Mouse (Mus musculus): Measurements from ENCODE around the gene Mapk8ip2. TPM values are rescaled to one million over a fixed set of nuclear protein-coding genes. Genes with fewer than 3 reads are reported as not detected.

Gene Mapk8ip2
- polyA plus RNA-seq (2016; fragmentation: Nextera tagmentation; extraction: Ambion mirVana): 2.0 and 2.1 TPM in 2 replicates

- H3K9ac ChIP-seq (replicated peaks): 0 out of 2 replicates have a peak within 1 kb of the TSS, but pooled peaks have one; percentile 18
- ATAC-seq (ENCODE audit: insufficient number of reproducible peaks, insufficient read depth, low FRiP score, low TSS enrichment, low read depth): no peak
These were observed at the start of gene Mapk8ip2 for GRCm38 (mm10) chr15:89453865-89454478. Gene Mapk8ip2 (plus strand): TSS chr15:89453913.

GRCm38 (mm10) chr15:89404831-89405623, 48.7 kb upstream of the Mapk8ip2 start:
- no peak overlapping the region for H3K27ac ChIP-seq
- no peak overlapping the region for H3K9ac ChIP-seq (replicated peaks)
- no peak for ATAC-seq (ENCODE audit: insufficient number of reproducible peaks, insufficient read depth, low FRiP score, low TSS enrichment, low read depth)
- H3K4me2 ChIP-seq: no peak overlapping the region
- no peaks in the 10 kb centered on the region for H3K27me3 ChIP-seq
- no peaks in the 10 kb centered on the region for H3K4me1 ChIP-seq (replicated peaks)
- WGBS: 79% methylated on average over 10 of the region's 10 CpGs
- H3K36me3 ChIP-seq: no peaks in the 10 kb centered on the region
- no peak overlapping the region for H3K4me3 ChIP-seq (replicated peaks)
- peaks cover 16% of the 10 kb centered on the region for H3K9me3 ChIP-seq

More at GRCm38 (mm10) chr15:89453865-89454478, at the start of gene Mapk8ip2:
- no peak within 1 kb of the TSS for H3K27ac ChIP-seq
- peaks cover 14% of the 10 kb centered on the region for H3K4me1 ChIP-seq (replicated peaks)
- WGBS: under 1% methylated on average over 53 of the region's 53 CpGs
- H3K4me2 ChIP-seq: peak within 1 kb of the TSS; percentile 96
- peak within 1 kb of the TSS; percentile 56 for H3K4me3 ChIP-seq (replicated peaks)
- H3K27me3 ChIP-seq: peaks cover 57% of the 10 kb centered on the region
- H3K9me3 ChIP-seq: no peaks in the 10 kb centered on the region
- no peaks in the 10 kb centered on the region for H3K36me3 ChIP-seq

GRCm38 (mm10) chr15:89406691-89407090, 47.0 kb upstream of the Mapk8ip2 start:
- peaks cover 16% of the 10 kb centered on the region for H3K9me3 ChIP-seq
- no peak overlapping the region for H3K4me2 ChIP-seq
- no peak for ATAC-seq (ENCODE audit: insufficient number of reproducible peaks, insufficient read depth, low FRiP score, low TSS enrichment, low read depth)

GRCm38 (mm10) chr15:89410118-89410517, 43.6 kb upstream of the Mapk8ip2 start, which contains the start of gene Syce3:
Gene Syce3 (minus strand): TSS chr15:89410503.
- 81% methylated on average over 24 of the region's 24 CpGs for WGBS
- Histone ChIP-seq H3K36me3 (no peaks in the 10 kb centered on the region), H3K27ac (no peak within 1 kb of the TSS), H3K4me3 (replicated peaks) (no peak within 1 kb of the TSS), H3K4me2 (no peak within 1 kb of the TSS), H3K4me1 (replicated peaks) (no peaks in the 10 kb centered on the region), H3K9ac (replicated peaks) (no peak within 1 kb of the TSS), H3K27me3 (no peaks in the 10 kb centered on the region), H3K9me3 (peaks cover 16% of the 10 kb centered on the region)
- ATAC-seq (ENCODE audit: insufficient number of reproducible peaks, insufficient read depth, low FRiP score, low TSS enrichment, low read depth): peak; percentile 42; the same call in 1 of the 2 replicates

More at GRCm38 (mm10) chr15:89406691-89407090, 47.0 kb upstream of the Mapk8ip2 start:
- H3K9ac ChIP-seq (replicated peaks): no peak overlapping the region
- no peaks in the 10 kb centered on the region for H3K4me1 ChIP-seq (replicated peaks)
- no peaks in the 10 kb centered on the region for H3K36me3 ChIP-seq
- H3K4me3 ChIP-seq (replicated peaks): no peak overlapping the region
- no peak overlapping the region for H3K27ac ChIP-seq
- no peaks in the 10 kb centered on the region for H3K27me3 ChIP-seq

GRCm38 (mm10) chr15:89415282-89415681, 38.4 kb upstream of the Mapk8ip2 start:
- 83% methylated on average over 8 of the region's 8 CpGs for WGBS
- H3K27ac ChIP-seq: no peak overlapping the region
- ATAC-seq (ENCODE audit: insufficient number of reproducible peaks, insufficient read depth, low FRiP score, low TSS enrichment, low read depth): no peak

GRCm38 (mm10) chr15:89421938-89422337, 31.8 kb upstream of the Mapk8ip2 start:
- Histone ChIP-seq H3K27ac (no peak overlapping the region), H3K27me3 (no peaks in the 10 kb centered on the region), H3K9ac (replicated peaks) (no peak overlapping the region), H3K36me3 (peaks cover 28% of the 10 kb centered on the region), H3K4me2 (no peak overlapping the region), H3K4me1 (replicated peaks) (peaks cover 13% of the 10 kb centered on the region), H3K9me3 (no peaks in the 10 kb centered on the region), H3K4me3 (replicated peaks) (no peak overlapping the region)
- 90% methylated on average over 9 of the region's 9 CpGs for WGBS
- no peak for ATAC-seq (ENCODE audit: insufficient number of reproducible peaks, insufficient read depth, low FRiP score, low TSS enrichment, low read depth)

More at GRCm38 (mm10) chr15:89415282-89415681, 38.4 kb upstream of the Mapk8ip2 start:
- Histone ChIP-seq H3K4me3 (replicated peaks) (no peak overlapping the region), H3K4me1 (replicated peaks) (no peaks in the 10 kb centered on the region), H3K9ac (replicated peaks) (no peak overlapping the region), H3K36me3 (peaks cover 11% of the 10 kb centered on the region), H3K9me3 (no peaks in the 10 kb centered on the region), H3K4me2 (no peak overlapping the region), H3K27me3 (no peaks in the 10 kb centered on the region)

- H3K9ac ChIP-seq (replicated peaks): no peak overlapping the region
- 86% methylated on average over 8 of the region's 8 CpGs for WGBS
- no peaks in the 10 kb centered on the region for H3K27me3 ChIP-seq
- H3K4me1 ChIP-seq (replicated peaks): peaks cover 20% of the 10 kb centered on the region
- H3K4me3 ChIP-seq (replicated peaks): no peak overlapping the region
- no peak for ATAC-seq (ENCODE audit: insufficient number of reproducible peaks, insufficient read depth, low FRiP score, low TSS enrichment, low read depth)
- H3K4me2 ChIP-seq: no peak overlapping the region
- no peak overlapping the region for H3K27ac ChIP-seq
- H3K36me3 ChIP-seq: peaks cover 33% of the 10 kb centered on the region
- H3K9me3 ChIP-seq: no peaks in the 10 kb centered on the region
These were observed 29.1 kb upstream of the Mapk8ip2 start for GRCm38 (mm10) chr15:89424621-89425020.

- WGBS: 20% methylated on average over 6 of the region's 6 CpGs
- peak within 1 kb of the TSS; percentile 45 for H3K4me2 ChIP-seq
- no peaks in the 10 kb centered on the region for H3K9me3 ChIP-seq
- H3K27me3 ChIP-seq: no peaks in the 10 kb centered on the region
- no peak within 1 kb of the TSS for H3K27ac ChIP-seq
- H3K4me3 ChIP-seq (replicated peaks): no peak within 1 kb of the TSS
- peaks cover 24% of the 10 kb centered on the region for H3K4me1 ChIP-seq (replicated peaks)
- peak within 1 kb of the TSS; percentile 34; the same call in 1 of the 2 replicates for H3K9ac ChIP-seq (replicated peaks)
- no peak for ATAC-seq (ENCODE audit: insufficient number of reproducible peaks, insufficient read depth, low FRiP score, low TSS enrichment, low read depth)
- peaks cover 25% of the 10 kb centered on the region for H3K36me3 ChIP-seq
These were observed 28.0 kb upstream of the Mapk8ip2 start, which contains the start of gene Cpt1b for GRCm38 (mm10) chr15:89425711-89426121. Gene Cpt1b (minus strand): TSS chr15:89425863.

- Histone ChIP-seq H3K36me3 (peaks cover 25% of the 10 kb centered on the region), H3K27ac (no peak overlapping the region), H3K4me3 (replicated peaks) (no peak overlapping the region), H3K4me2 (no peak overlapping the region), H3K9me3 (no peaks in the 10 kb centered on the region), H3K9ac (replicated peaks) (no peak overlapping the region), H3K27me3 (no peaks in the 10 kb centered on the region), H3K4me1 (replicated peaks) (peaks cover 24% of the 10 kb centered on the region)
- WGBS: 90% methylated on average over 10 of the region's 10 CpGs
- ATAC-seq (ENCODE audit: insufficient number of reproducible peaks, insufficient read depth, low FRiP score, low TSS enrichment, low read depth): no peak
These were observed 27.0 kb upstream of the Mapk8ip2 start for GRCm38 (mm10) chr15:89426716-89427115.

- no peak overlapping the region for H3K27ac ChIP-seq
- no peaks in the 10 kb centered on the region for H3K9me3 ChIP-seq
- H3K4me1 ChIP-seq (replicated peaks): peaks cover 24% of the 10 kb centered on the region
- H3K9ac ChIP-seq (replicated peaks): no peak overlapping the region; the same call in 1 of the 2 replicates
- peak overlapping the region; percentile 87 for H3K4me2 ChIP-seq
- H3K4me3 ChIP-seq (replicated peaks): peak overlapping the region; percentile 74
- ATAC-seq (ENCODE audit: insufficient number of reproducible peaks, insufficient read depth, low FRiP score, low TSS enrichment, low read depth): no peak
- no peaks in the 10 kb centered on the region for H3K27me3 ChIP-seq
- 84% methylated on average over 19 of the region's 19 CpGs for WGBS
- peaks cover 25% of the 10 kb centered on the region for H3K36me3 ChIP-seq
These were observed 25.4 kb upstream of the Mapk8ip2 start for GRCm38 (mm10) chr15:89428136-89428790.
